Mouse (Mus musculus) fat pad, adult 2 months (tissue): Measurements from ENCODE around the gene Lamb2.

ENCODE experiments used
- DNase-seq: peaks from one replicate; pipeline ENCODE4 v3.0.0-alpha.2; 2011; ENCODE audit warnings: low read depth, low spot score; ENCODE audit errors: extremely low read depth

Gene Lamb2

GRCm38 (mm10) chr9:108461181-108461631 lies 18.3 kb upstream of the Lamb2 start, which contains the start of gene Klhdc8b:
Klhdc8b (minus strand) TSS chr9:108461581.
- no peak for DNase-seq

- no peak for DNase-seq
Measured at GRCm38 (mm10) chr9:108461675-108462074, 17.9 kb upstream of the Lamb2 start.

- DNase-seq: no peak
Measured at GRCm38 (mm10) chr9:108462192-108462591, 17.3 kb upstream of the Lamb2 start.

GRCm38 (mm10) chr9:108463713-108464112 lies 15.8 kb upstream of the Lamb2 start:
- DNase-seq: no peak

- DNase-seq: no peak
Measured at GRCm38 (mm10) chr9:108466219-108466618, 13.3 kb upstream of the Lamb2 start.

GRCm38 (mm10) chr9:108469430-108469829 lies 10.1 kb upstream of the Lamb2 start:
- no peak for DNase-seq

GRCm38 (mm10) chr9:108469845-108470244 lies 9.7 kb upstream of the Lamb2 start:
- no peak for DNase-seq

- no peak for DNase-seq
Measured at GRCm38 (mm10) chr9:108474528-108474927, 5.0 kb upstream of the Lamb2 start.

GRCm38 (mm10) chr9:108478638-108479156 lies 839 bp upstream of the Lamb2 start:
- DNase-seq: no peak

GRCm38 (mm10) chr9:108479241-108479640 lies 295 bp upstream of the Lamb2 start:
- no peak for DNase-seq

GRCm38 (mm10) chr9:108480813-108481519 lies 1.4 kb downstream of the Lamb2 start:
- no peak for DNase-seq

GRCm38 (mm10) chr9:108481520-108482210 lies 2.1 kb downstream of the Lamb2 start:
- no peak for DNase-seq

GRCm38 (mm10) chr9:108483051-108483790 lies 3.7 kb downstream of the Lamb2 start:
- DNase-seq: no peak

- DNase-seq: no peak
Measured at GRCm38 (mm10) chr9:108484021-108484420, 4.5 kb downstream of the Lamb2 start.

GRCm38 (mm10) chr9:108485301-108485875 lies 5.9 kb downstream of the Lamb2 start:
- DNase-seq: no peak

GRCm38 (mm10) chr9:108486973-108487530 lies 7.5 kb downstream of the Lamb2 start:
- no peak for DNase-seq

- no peak for DNase-seq
Measured at GRCm38 (mm10) chr9:108488403-108488802, 8.9 kb downstream of the Lamb2 start.

- no peak for DNase-seq
Measured at GRCm38 (mm10) chr9:108489215-108489614, 9.7 kb downstream of the Lamb2 start.

- DNase-seq: no peak
Measured at GRCm38 (mm10) chr9:108489702-108490558, 10.4 kb downstream of the Lamb2 start.
